Comparison of ENCODE assay signal across 26 mouse cellular contexts in genomic region chr2:16228187-16228832, GRCm38 (mm10).
DNase-seq lines count a peak whose midpoint lies in the region; ATAC-seq and TF ChIP-seq lines count a peak whose summit lies in the region.
"Had no signal": no experiment of that assay in that cellular context is flagged by ENCODE, and none has a peak within 500 bp of the region (broad histone marks: within the 10 kb centered on the region; RNA-seq: fewer than 3 reads in every experiment).

No protein-coding gene starts in this region.

- DNase-seq in frontal cortex, postnatal 25 days (ENCODE audit: low spot score in 2 of 2): no peak
- DNase-seq in left cerebral cortex, adult 2 months (ENCODE audit: extremely low spot score in 1 of 2, low spot score in 2 of 2): no peak
- DNase-seq in left cerebral cortex, postnatal 4 days: no peak
- peak; percentile 67 for DNase-seq in telencephalon, adult 2 months (ENCODE audit: low read depth, low spot score)
- DNase-seq: adrenal gland, adult 8-10 months; adrenal gland, postnatal 25 days; cerebellum, adult 11 months; cerebellum, adult 2 months; cerebellum, adult 9-11 months; cerebellum, postnatal 25 days; embryo, embryonic 11 days; gastrocnemius, adult 2 months; gastrocnemius, postnatal 14 days; heart, adult 11 months had no signal

- no peak for TF ChIP-seq POLR2A in bone marrow macrophage, adult 2 months (IDR thresholded peaks at IDR 0.05; ENCODE audit: borderline replicate concordance, low read depth, low read length)

- no peaks in the 10 kb centered on the region for H3K27me3 ChIP-seq in forebrain, embryonic 15.5 days
- H3K27me3 ChIP-seq: embryonic facial prominence, embryonic 13.5 days; forebrain, embryonic 12.5 days; hindbrain, embryonic 12.5 days; hindbrain, embryonic 15.5 days had no signal

- H3K4me2 ChIP-seq in forebrain, embryonic 15.5 days (replicated peaks): no peak overlapping the region
- H3K4me2 ChIP-seq: embryonic facial prominence, embryonic 13.5 days; forebrain, embryonic 12.5 days; heart, embryonic 11.5 days; hindbrain, embryonic 12.5 days; hindbrain, embryonic 15.5 days had no signal

- H3K4me1 ChIP-seq in bone marrow macrophage, adult 2 months (ENCODE audit: control insufficient read depth, insufficient read depth, low read length): peaks cover 5% of the 10 kb centered on the region
- H3K4me1 ChIP-seq in forebrain, embryonic 15.5 days: no peaks in the 10 kb centered on the region
- H3K4me1 ChIP-seq: embryonic facial prominence, embryonic 13.5 days; forebrain, embryonic 12.5 days; hindbrain, embryonic 12.5 days; hindbrain, embryonic 15.5 days had no signal

- H3K4me3 ChIP-seq in left cerebral cortex, adult 2 months: no peak overlapping the region
- no peak overlapping the region for H3K4me3 ChIP-seq in bone marrow macrophage, adult 2 months (ENCODE audit: insufficient read depth, low read length)
- H3K4me3 ChIP-seq in forebrain, embryonic 15.5 days: no peak overlapping the region
- H3K4me3 ChIP-seq: embryonic facial prominence, embryonic 10.5 days; embryonic facial prominence, embryonic 13.5 days; erythroblast, embryonic 14.5 days; forebrain, embryonic 12.5 days; gastrocnemius, adult 2 months; hindbrain, embryonic 12.5 days; hindbrain, embryonic 15.5 days had no signal

- H3K9ac ChIP-seq in forebrain, embryonic 15.5 days (replicated peaks): no peak overlapping the region
- H3K9ac ChIP-seq: embryonic facial prominence, embryonic 13.5 days; forebrain, embryonic 12.5 days; hindbrain, embryonic 12.5 days; hindbrain, embryonic 15.5 days had no signal

- no peaks in the 10 kb centered on the region for H3K9me3 ChIP-seq in forebrain, embryonic 15.5 days
- H3K9me3 ChIP-seq: embryonic facial prominence, embryonic 10.5 days; embryonic facial prominence, embryonic 13.5 days; forebrain, embryonic 12.5 days; hindbrain, embryonic 12.5 days; hindbrain, embryonic 15.5 days had no signal

- peak overlapping the region; percentile 64; the same call in 1 of the 2 replicates for H3K27ac ChIP-seq in left cerebral cortex, adult 2 months
- 0 out of 2 replicates have a peak overlapping the region, but pooled peaks have one; percentile 38 for H3K27ac ChIP-seq in bone marrow macrophage, adult 2 months (ENCODE audit: insufficient read depth, low read depth, low read length)
- H3K27ac ChIP-seq in forebrain, embryonic 15.5 days (replicated peaks): no peak overlapping the region
- H3K27ac ChIP-seq: embryonic facial prominence, embryonic 10.5 days; embryonic facial prominence, embryonic 13.5 days; forebrain, embryonic 12.5 days; gastrocnemius, adult 2 months; hindbrain, embryonic 12.5 days; hindbrain, embryonic 15.5 days had no signal

- peak; percentile 99 for ATAC-seq in frontal cortex, adult (ENCODE audit: low TSS enrichment)
- ATAC-seq in forebrain, embryonic 15.5 days (replicated peaks): no peak
- ATAC-seq: activated CD4-positive, CD25-positive, alpha-beta regulatory T cell, adult 4 months; forebrain, embryonic 16.5 days had no signal

- TF ChIP-seq CTCF in left cerebral cortex, adult 2 months (IDR thresholded peaks at IDR 0.05): no peak
- no peak for TF ChIP-seq CTCF in bone marrow macrophage, adult 2 months (IDR thresholded peaks at IDR 0.05; ENCODE audit: low read depth, low read length)

- intact Hi-C loops in left cerebral cortex, adult 2 months (cut with DNase I): loop anchor here (1.0 kb wide), 2 partner anchors 65 to 128 kb away; partner anchors contain the start of gene Plxdc2
- intact Hi-C loops in left cerebral cortex, postnatal 4 days (cut with DNase I): no loop called here

- WGBS in forebrain, embryonic 15.5 days: 82% methylated on average over 1 of the region's 1 CpGs

- H3K36me3 ChIP-seq in forebrain, embryonic 15.5 days: no peaks in the 10 kb centered on the region
- H3K36me3 ChIP-seq: embryonic facial prominence, embryonic 10.5 days; embryonic facial prominence, embryonic 13.5 days; forebrain, embryonic 12.5 days; hindbrain, embryonic 12.5 days; hindbrain, embryonic 15.5 days had no signal
